Mouse (Mus musculus) urinary bladder, postnatal 4 days (tissue): ENCODE results near the gene Srgap2.
"Not testable (repeated sequence)": the region's sequence is repeated elsewhere in the genome, so short reads cannot be mapped to it uniquely, and the experiment has no call there.

Experiments used
- DNase-seq, 2 experiments: peaks; one replicate each; pipeline ENCODE4 v3.0.0; 2021 to 2022; ENCODE audit warnings: low spot score in 2 of 2

Gene Srgap2

GRCm38 (mm10) chr1:131290648-131291047, 236.5 kb downstream of the Srgap2 start:
- DNase-seq: no peak

DNA sequence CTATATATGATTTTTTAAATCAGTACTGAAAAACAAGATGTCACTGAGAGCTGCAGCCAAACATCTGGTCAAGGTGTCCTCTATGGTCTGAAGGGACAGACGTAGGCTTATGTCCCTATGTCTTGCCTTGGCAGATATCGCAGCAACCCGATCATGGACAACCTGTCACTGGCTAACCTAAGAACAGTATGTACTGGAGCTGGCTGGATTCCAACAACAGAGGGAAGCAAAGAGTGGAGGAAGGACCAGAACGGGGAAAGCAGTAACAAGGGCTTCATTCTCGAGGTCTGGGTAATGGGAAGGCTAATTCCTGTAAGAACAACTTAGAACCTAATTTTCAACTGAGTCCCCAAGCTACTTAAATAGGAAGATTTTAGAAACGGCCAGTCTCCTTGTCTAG, 238.2 kb downstream of the Srgap2 start:
- DNase-seq: no peak

- DNase-seq: no peak
Measured at GRCm38 (mm10) chr1:131287267-131287666, 239.9 kb downstream of the Srgap2 start.

DNA sequence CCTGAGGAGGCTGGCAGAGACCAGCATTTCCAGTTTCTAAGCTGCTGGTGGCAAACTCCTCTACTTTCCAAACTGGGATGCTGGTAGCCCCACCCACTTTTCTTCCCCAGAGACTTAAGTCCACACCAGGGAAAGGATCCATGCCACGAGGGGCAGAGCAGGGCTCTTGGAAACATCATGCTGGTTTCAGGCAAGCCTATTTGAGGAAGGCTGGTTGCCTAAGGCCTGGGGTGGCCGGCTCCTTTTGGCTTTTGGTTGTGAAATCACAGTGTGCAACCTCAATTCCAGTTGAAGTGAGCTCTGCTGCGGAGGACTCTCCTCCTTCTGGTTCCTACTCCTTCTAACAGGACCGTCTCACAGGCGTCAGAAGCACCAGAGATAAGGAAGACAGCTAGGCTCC, 240.3 kb downstream of the Srgap2 start:
- no peak for DNase-seq

GRCm38 (mm10) chr1:131284616-131285015, 242.5 kb downstream of the Srgap2 start:
- no peak for DNase-seq

DNA sequence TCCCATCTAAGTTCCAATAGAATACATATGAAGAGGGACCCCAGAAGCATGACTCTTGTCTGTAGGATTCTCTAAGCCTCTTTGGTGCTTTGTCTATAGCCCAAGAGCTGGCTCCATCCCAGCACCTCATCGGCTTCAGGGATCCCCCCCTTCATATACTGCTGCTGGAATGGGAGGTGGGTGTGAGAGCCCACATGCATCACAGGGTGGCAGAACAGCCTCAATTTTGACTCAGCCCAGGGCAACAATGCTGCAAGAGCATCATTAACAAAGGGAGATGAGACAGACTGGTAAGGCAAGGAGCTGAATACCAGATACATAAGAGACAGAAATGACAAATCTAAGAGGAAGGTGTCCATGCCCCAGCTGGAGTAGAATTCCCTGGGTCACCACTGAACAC, 243.0 kb downstream of the Srgap2 start:
- DNase-seq: no peak

DNA sequence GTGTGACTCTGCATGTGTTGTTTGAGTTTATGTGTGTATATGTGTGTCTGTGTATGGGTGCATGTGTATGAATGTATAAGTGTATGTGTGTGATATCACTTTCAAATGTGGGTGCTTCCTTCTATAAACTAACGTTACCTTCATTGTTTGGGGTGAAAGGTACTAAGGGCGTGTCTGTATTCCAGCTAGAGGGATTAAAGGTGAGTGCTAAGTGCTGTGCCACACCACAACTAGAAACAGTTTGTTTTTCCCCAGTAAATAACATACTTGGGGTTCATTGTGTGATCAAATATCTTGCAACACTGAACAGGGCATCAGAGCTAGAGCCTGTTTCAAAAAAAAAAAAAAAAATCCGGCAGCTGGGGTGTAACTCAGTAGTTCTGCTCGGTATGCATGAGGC, 245.4 kb downstream of the Srgap2 start:
- DNase-seq: no peak

DNA sequence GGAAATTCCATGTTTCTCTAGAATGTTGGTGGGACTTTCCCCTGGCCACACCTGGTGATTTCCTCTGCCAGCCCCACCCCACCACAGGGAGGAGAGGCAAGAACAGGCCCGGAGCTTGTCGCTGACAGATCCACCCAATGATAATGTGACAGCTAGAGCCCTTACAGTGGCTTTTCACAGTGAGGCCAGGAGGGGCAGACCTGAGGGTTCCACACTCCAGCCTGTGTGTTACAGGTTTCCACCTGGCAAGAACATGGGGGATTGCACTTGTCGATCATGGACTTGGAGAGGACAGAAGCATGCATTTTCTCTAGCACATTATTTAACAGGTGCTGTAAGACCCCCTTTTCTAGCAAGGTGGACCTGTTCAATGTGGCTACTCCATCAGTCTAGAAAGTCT, 246.9 kb downstream of the Srgap2 start:
- no peak for DNase-seq

- DNase-seq: no peak
Measured at GRCm38 (mm10) chr1:131279456-131279776, 247.7 kb downstream of the Srgap2 start, which contains the start of gene Ikbke. Gene Ikbke, minus strand, starts transcription at chr1:131279606.

DNA sequence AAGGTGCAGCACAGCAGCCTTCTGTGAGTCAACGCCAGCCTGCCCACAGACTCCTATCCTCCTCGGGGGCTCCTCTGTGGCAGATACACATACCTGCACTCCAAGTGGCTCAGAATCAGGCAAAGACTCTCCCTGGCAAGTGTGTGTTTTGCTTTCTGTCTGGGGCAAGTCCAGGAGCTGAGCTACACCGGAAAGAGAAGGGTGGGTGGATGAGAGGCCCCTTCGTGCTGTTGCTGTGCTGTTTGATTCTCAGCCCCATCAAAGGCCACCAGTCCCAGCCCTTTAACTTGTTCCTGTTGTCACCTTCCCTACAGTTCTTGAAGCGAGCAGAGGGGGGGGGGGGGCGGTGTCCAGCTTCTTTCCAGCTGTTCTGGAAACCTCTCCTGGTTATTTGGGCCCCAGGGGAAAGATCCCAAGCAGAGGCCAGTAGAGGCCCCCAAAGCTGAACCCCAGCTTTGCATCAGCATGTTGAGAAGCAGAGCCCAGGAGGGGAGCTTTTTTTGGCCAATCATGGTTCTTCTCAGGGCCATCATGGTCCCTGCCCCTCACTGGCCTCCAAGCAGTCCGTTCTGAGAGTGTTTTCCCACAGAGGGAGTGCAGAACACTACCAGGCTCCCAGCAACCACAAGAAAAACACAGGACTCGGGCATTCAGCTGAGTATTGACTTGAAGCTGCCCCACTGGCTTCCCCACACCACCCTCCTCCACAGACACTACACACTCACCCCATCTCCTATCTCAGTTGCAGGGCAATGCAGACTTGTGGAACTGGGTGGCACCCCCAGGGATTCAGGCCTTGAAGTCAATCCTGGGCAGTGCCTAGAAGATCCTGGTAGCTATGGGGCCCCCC, 248.3 kb downstream of the Srgap2 start:
- no peak for DNase-seq

DNA sequence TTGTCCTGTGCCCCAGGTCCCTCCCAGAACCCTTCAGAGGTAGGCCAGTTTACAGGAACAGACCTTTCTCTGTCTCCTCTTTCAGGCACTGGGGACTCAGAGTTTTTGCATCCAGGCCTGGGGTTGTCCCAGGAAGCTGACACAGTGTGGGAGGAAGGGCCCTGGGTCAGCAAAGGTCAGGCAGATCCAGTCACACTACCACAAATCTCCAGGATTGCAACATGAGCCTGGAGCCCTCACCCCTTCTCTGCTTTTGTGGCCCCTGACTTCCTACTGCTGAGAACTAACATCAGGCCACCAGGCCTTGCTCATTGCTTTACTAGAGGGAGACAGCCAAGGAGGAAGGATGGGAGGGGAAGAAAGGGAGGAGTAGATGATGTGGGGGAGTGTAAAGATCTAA, 250.3 kb downstream of the Srgap2 start:
- no peak for DNase-seq

DNA sequence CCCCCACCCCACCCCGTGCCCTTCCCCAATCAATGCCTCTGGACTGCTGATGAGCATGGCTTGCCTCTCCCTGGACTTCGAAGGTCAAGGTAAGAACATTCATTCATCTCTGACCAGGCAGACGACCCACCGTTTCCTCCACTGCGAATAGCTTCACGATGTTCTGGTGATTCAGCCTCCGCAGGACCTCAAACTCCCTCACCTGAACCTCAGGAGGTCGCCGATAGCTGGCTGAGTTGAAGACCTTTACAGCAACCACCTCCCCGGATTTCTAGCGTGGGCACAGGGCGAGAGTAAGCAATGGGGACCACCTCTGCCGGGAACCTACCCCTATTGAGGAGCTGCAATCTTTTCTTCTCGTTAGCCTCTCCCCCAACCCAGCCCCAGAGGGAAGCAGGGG, 251.6 kb downstream of the Srgap2 start:
- DNase-seq: no peak

- DNase-seq: no peak
Measured at GRCm38 (mm10) chr1:131274725-131275539, 252.2 kb downstream of the Srgap2 start.

DNA sequence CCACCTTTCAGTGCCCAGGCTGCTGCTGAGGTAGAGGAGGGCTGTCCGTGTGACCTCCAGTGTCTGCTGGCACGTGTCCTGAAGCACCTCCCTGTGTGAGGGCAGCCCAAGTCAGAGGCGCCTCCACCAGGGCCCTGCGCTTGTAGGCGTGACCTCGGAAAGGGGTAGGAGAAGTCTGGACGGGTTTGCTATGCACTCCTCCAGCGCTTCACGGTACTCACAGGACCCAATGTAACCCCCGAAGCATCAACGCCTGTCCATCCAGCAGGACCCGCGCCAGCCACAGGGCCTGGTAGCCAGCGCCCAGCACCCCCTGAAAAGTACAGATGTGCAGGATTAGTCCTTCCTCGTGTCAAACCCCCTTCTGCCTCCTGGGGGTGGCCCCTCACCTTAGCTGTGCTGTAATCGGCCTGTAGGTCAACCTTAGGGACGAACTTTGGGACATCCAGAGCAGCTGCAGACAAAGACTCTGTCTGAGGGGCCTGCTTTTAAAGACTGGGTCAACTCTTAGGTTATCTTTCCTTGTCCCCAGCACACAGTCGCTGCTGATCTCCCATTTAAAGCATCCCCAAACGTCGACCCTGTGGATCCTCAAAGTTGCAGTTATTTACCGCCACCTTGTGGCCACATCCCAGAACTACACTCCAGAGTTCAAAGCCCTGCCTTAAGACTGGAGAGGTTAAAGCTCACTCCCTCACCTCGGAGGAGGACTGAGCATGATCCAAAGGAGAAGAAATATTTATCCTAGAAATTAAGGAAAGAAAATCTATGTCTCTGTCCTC, 257.2 kb downstream of the Srgap2 start:
- peak; percentile 57 to 70 for DNase-seq

DNA sequence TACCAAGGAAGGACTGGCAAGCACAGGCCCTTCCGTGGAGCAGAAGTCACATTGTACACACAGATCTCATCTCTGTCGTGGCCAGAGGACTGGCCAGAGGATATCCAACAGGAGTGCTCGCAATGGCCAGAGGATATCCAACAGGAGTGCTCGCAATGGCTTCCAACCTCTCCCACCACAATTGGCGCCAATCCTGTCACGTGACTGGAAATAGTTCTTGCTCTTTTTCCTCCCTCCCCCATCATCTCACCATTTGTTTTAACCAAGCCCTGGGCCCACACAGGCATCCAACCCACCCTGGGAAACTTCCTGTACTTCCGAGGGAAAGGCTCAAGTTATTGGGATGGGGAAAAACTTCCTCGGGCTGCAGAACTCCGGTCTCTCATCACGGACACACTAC, 258.4 kb downstream of the Srgap2 start:
- DNase-seq: no peak

- no peak for DNase-seq
Measured at GRCm38 (mm10) chr1:131263905-131264304, 263.2 kb downstream of the Srgap2 start.

- peak; percentile 62 to 78 for DNase-seq
Measured at GRCm38 (mm10) chr1:131260309-131260656, 266.9 kb downstream of the Srgap2 start.

GRCm38 (mm10) chr1:131259632-131260308, 267.4 kb downstream of the Srgap2 start:
- DNase-seq: no peak

- no peak for DNase-seq
Measured at GRCm38 (mm10) chr1:131257288-131257687, 269.9 kb downstream of the Srgap2 start.

DNA sequence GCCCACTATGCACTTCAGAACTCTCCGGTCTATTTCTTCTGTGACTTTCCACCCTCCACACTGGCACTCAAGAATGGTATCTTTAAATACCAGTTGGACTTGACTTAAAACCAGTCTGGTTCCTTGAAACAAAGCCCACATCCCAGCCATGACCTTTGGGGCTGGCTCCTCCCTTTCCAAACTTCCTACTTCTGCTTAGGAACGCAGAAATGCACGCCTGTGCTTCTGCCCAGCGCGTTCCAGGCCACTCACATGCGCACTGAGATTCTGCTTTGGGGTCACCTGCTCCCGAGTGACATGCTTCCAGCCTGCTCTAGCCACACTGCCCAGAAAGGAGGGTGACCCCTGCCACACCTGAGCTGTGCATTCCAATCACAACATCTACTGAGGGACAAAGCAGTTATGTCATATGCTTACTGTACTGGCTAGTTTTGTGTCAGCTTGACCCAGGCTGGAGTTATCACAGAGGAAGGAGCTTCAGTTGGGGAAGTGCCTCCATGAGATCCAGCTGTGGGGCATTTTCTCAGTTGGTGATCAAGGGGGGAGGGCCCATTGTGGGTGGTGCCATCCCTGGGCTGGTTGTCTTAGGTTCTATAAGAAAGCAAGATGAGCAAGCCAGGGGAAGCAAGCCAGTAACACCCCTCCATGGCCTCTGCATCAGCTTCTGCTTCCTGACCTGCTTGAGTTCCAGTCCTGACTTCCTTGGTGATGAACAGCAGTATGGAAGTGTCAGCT, 274.5 kb downstream of the Srgap2 start:
- not testable (repeated sequence) for DNase-seq
